Mouse (Mus musculus) layer of hippocampus, adult 18-20 months (tissue): ENCODE results near the gene Slc39a11. TPM values are rescaled to one million over a fixed set of nuclear protein-coding genes. Genes with fewer than 3 reads are reported as not detected.
A peak's percentile ranks its signal among the peaks of the same experiment; 100 is the strongest.

ENCODE experiments used
- DNase-seq, 2 experiments: peaks; one replicate each; pipeline ENCODE4 v3.0.0; 2022; ENCODE audit warnings: low spot score in 2 of 2
- total RNA-seq, 2 experiments: library from RNA; stranded (reverse); gene quantifications; 2 replicates each; pipeline ENCODE4 v1.2.3; 2021

The Slc39a11 gene
- total RNA-seq, 2 experiments from 2014 or later, result 20.4 to 25.4 TPM

DNA sequence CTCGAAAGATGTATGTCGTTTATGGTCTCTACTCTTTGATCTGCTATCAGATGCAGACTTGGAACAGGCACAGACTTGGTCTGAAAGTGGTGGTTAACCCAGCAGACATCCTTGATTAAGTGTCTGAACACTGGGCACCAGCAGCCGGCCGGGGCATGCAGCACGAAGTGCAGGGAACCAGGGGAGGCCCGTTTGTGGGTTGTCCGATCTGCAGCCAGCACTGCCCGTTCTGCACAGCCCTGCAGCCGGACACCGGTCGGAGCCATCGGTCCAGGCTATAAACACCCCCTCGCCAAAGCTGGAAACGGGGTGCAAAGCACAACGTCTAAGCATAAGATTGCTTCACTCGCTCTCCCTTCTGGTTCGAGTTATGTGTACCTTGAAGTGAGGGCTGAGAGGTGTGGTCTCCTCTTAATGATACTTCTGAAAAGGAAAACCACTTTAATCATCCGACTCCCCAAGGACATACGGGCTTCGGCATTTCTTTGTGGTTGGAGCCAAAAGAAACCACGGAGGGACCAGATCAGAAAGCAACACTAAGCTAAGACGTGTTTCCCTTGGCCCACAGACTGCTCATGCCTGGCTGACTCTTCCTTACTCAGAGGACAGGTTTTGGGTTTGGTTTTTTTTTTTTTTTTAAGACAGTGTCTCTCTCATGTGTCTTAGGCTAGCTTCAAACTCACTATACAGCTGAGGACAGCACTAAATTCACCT, 352.8 kb downstream of the Slc39a11 start:
- DNase-seq, result no peak

- peak; percentile 67 to 80 for DNase-seq
Observed at GRCm38 (mm10) chr11:113296162-113296561, 353.7 kb downstream of the Slc39a11 start.

GRCm38 (mm10) chr11:113294518-113294917, 355.4 kb downstream of the Slc39a11 start:
- peak in 1 of 2 experiments; percentile 56 for DNase-seq

- DNase-seq, result no peak
Observed at GRCm38 (mm10) chr11:113292906-113293614, 356.8 kb downstream of the Slc39a11 start.

- DNase-seq, result no peak
Observed at GRCm38 (mm10) chr11:113291781-113292714, 357.8 kb downstream of the Slc39a11 start.

DNA sequence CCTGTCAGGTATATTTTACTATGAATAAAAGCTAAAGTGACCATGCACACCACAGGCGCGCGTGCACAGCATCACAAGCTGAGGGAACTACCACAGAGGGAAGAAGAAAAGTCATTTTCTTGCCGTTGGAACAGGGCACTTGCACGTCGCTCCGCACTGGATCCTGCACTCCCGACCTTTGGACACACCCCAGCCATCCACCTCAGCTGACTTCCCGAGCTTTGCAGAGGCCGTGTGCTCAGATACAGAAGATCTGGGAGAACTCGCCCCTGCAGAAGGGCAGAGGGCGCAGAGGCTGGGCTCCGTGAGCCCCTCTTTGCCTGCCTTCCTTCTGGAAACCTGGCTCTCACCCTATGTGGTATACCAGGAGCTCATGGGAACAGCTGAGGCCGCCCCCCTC, 359.0 kb downstream of the Slc39a11 start:
- no peak for DNase-seq

DNA sequence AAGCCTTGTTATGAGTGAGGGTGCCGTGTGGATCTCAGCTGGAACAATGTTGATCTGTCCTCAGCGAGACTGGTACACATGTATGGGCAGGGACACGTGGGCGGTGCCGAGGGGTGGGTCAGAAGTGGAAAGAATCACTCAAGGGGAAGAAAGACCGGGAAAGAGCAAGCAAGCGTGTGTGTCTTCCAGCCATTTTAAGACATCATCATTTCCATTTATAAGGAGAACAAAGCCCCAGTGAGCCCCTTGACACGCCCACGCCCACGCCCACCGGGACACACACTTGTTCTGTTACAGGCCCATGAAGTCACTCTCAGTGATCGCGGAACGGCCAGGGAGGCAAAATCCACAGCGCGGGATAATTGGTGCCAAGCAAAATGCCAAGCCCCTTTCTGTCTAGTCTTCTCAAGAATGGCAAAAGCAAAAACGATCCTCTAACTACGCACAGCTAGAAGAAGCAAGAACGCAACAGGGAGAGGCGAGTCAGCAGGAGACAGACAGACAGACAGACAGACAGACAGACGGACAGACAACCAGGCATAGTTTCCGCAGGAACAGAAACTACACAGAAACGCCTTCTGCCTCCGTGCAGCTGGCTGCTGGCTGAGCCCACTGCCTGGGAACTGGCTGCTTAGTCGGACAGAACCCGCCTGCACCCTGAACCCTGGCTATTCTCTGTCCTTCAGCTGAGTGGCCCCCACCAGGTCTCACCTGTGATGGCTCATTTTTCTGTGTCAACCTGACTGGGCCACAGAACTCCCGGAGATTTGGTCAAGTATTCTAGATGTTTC, 364.7 kb downstream of the Slc39a11 start:
- DNase-seq, result no peak

GRCm38 (mm10) chr11:113283376-113283811, 366.5 kb downstream of the Slc39a11 start:
- DNase-seq, result no peak

GRCm38 (mm10) chr11:113278238-113278637, 371.6 kb downstream of the Slc39a11 start:
- no peak for DNase-seq

- DNase-seq, result peak in 1 of 2 experiments; percentile 41
Observed at GRCm38 (mm10) chr11:113277034-113277612, 372.8 kb downstream of the Slc39a11 start.

DNA sequence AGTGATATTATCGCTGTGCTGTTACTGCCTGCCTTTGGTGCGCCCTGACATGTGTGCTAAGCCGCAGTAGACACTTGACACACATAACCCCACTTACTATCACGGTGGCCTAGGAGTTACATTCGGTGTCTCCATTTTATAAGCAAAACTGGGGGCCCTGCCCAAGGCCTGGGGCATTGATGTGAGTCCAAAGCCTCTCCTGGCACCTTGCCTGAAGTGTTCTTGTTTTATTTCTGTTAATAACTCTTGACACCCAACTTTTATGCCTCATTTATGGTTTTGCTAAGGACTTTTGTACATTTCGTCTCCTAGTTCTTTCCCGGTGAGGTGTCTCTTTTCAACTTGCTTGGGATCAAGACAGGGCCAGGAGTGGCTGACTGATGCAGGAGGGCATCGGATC, 373.4 kb downstream of the Slc39a11 start:
- no peak for DNase-seq

DNA sequence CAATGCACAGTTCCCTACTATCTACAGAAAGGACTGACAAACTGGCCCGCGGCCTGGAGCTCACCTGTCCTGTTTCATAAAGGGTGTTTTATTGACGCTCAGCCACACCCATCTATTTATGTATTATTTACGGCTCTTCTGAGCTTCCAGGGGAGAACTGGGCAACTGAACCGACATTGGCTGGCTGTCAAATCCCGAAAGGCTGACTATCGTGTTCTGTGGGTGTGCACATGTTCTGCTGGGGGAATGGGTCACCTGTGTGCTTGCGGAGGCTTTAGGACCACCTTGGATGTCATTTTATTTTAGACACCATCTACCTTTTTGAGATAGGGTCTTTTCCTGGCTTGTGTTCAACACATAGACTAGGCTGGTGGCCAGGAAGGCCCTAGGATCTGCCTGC, 375.8 kb downstream of the Slc39a11 start:
- DNase-seq, result no peak

DNA sequence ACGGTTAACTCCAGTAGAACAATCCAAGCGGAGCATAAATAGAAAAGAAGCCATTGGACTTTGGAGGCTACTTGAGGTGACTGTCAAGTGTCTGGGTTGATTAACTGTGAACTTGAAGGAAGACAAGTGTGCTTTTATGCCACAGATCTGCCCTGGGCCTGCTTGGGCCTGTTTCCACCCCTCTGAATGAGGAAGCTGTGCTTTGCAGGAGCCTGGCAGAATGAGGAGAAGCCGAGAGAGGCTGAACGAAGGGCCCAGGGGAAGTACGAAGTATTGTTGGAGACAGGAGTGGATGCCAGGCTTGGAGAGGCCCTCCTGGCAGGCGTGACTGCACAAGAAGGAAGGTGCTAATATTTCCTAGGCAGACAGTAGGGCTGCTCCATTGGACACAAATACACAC, 378.0 kb downstream of the Slc39a11 start:
- no peak for DNase-seq

DNA sequence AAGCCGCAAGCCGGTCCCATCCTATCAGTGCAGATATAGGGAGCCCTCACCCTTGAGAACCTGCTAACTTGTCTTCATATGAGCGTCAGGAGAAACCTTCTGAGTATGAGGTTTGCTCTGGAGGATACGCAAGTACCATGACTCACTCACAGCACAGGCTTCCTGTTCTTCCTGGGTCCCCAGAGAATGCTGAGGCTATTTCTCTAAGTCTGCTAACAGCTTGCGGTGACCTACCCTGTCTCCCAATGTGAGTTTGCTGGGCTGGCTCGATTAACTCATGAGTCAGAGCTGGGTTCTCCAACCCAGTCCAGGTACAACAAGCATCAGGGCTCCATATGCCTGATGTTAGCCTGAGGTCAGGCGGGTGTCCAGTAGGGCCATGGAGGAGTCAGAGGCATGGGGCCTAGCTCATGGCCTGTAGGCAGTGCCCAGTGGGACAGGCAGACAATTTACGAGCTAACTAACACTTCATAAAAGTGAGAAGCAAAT, 381.0 kb downstream of the Slc39a11 start:
- DNase-seq, result no peak

- DNase-seq, result peak; percentile 20 to 50
Observed at GRCm38 (mm10) chr11:113267516-113268230, 382.2 kb downstream of the Slc39a11 start.

GRCm38 (mm10) chr11:113266706-113267105, 383.2 kb downstream of the Slc39a11 start:
- peak; percentile 66 to 79 for DNase-seq

- DNase-seq, result no peak
Observed at GRCm38 (mm10) chr11:113265567-113265966, 384.3 kb downstream of the Slc39a11 start.

- DNase-seq, result no peak
Observed at GRCm38 (mm10) chr11:113263971-113264370, 385.9 kb downstream of the Slc39a11 start.

- no peak for DNase-seq
Observed at GRCm38 (mm10) chr11:113262062-113262461, 387.8 kb downstream of the Slc39a11 start.
